Mouse (Mus musculus): ENCODE measurements around the gene Bdnf.

DNA sequence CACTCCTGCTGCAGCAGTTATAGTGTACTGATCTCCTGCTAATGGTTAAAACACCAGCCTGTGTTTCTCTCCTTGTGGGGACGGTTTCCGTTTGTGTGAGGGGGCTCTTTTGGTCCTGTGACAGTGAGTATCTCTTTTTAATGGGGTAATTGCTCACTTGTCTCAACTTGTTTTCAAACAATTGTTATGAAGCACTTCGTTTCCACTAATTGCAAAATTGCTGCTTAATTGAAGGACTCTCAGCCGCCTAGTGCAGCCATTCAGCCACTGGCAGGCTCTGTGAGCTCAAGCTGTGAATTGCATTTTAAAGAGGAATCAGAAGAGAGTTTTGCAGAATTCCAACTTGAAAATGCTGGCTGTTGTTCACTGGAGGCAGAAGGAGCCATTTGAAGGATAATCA, 22.7 kb downstream of the Bdnf start:
- TF ChIP-seq CTCF (conservative IDR thresholded peaks at IDR 0.05; ENCODE audit: low read length) (no peak), POU5F1 (IDR thresholded peaks at IDR 0.05; ENCODE audit: borderline replicate concordance, low read length) (no peak)
